Mouse (Mus musculus): ENCODE results near the gene Zfp677. TPM values are rescaled to one million over a fixed set of nuclear protein-coding genes. Genes with fewer than 3 reads are reported as not detected.
"Not testable (repeated sequence)": the region's sequence is repeated elsewhere in the genome, so short reads cannot be mapped to it uniquely, and the experiment has no call there.

The Zfp677 gene
- total RNA-seq (2022): 1 to 10 TPM; 5.4 to 5.9 (median 5.5) TPM

GRCm38 (mm10) chr17:21383391-21384056 lies at the start of gene Zfp677:
Gene Zfp677, plus strand, starts transcription at chr17:21383748.
- DNase-seq: peak; percentile 73

DNA sequence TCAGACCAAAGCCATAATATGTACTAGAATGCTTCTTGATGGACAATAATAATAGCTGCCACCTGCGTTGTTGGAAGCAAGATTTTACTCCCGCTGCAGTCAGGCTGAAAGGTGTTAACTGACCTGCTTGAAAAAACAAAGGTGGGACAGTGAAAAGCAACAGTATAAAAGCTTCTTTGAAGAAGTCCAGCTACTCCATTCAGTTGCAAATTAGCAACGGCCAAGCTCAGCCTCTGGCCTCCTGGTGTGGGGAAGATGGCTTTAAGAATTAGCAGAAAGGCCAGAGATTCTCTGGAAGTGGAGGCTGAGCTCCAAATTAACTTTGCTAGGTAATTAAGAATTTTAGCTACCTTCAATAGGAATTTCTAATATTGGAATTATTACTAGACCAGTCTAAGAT lies 15.5 kb upstream of the Zfp677 start:
- not testable (repeated sequence) for DNase-seq

DNA sequence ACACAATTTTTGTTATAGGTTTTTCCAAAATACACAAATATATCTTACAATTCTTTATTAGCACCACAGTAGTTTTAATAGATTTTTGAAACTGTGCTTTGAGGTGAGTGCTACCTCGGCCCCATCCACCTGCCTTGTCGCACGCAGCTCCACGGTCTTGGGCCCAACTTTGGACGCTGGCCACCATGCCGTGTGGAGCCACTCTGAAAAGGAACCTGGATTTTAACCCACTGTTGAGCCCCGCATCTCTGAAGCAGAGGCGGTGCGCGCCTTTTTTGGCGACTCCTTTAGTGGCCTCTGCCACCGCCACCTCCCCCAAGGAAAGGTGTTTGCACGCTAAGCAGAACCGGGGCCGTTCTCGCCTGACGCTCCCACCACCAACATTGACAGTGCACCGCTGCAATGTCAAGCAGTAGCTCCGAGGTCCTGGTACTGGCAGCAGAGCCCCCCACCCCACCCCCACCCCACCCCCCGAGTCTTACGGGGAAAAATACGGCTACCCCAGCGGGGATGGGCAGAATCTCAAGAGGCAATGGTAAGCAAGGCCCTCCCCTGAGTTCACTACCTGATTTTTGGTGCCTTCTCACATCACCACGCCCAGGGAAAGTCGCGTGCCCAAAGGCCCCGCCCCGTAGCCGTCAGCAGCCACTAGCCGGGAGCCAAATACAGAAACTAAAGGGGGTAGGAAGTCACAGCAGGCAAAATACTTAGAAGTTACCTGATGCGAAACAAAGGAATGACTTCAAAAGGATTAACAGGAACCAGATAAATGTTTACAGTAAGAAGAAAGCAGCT lies 13.4 kb upstream of the Zfp677 start:
- DNase-seq: no peak

- no peak for DNase-seq
These were observed 8.2 kb upstream of the Zfp677 start for GRCm38 (mm10) chr17:21375311-21375710.

DNA sequence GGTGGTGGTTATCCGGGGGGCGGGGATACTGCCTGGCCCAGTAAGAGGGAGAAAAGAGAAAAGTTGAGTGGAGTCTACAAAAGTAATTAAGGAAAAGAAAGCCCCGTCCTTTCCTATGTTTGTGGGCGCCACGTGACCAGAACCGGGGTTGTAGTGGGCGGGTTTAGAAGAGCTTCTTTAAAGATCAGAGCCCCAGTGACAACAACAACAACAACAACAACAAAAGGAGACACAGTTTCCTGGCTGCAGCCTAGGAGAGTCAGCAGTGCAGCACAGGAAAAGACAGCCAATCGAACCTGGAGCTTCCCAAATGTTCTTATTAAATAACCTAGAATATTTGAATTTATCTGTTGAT lies 486 bp downstream of the Zfp677 start:
- no peak for DNase-seq

DNA sequence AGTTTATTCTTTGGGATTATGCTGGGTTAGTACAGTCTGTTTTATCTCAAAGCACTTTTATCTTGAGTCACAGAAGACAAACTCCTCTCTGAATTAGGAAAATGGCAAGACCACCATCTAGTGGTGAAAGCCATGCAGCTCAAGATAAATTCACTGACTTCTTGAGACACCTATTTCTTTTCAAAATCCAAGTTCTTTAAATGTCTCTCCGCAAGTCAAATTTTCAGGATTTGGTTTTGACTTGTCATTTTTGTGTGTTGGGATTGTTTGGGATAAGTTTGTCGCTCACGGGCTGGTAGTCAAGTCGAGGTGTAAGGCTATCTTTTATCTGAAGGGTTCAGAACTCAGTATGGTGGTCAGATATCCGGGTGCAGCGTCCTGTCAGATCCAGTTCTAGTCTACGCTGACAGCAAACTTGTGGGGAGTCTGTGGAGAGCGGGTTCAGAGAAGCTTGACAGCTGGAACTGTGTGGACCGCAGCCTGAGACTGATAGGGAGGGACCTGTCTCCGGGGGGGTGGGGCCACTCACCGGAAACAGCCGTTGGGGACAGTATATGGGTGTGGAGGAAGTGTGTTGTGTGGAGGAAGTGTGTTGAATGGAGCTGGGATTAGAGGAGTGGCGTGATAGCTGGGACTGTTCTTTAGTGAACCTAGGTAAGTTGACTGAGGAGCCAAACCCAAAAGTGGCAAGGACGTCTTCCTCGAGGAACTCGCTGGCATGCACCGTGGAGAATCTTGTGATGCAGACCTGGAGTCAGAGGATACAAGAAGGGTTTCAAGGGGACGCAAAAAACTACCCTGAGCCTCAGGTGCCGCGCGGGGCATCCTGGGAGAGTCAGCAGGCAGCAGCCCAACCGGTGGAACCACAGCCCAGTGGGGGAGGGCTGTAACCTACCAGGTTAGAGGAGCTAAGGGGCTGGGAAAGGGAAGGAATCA lies 39.4 kb downstream of the Zfp677 start, which contains the start of gene Zfp54:
TSS of gene Zfp54 (plus strand) at position 564 of the 936 bp plus-strand sequence.
- peak; percentile 65 for DNase-seq

- DNase-seq: not testable (repeated sequence)
These were observed 55.4 kb downstream of the Zfp677 start for GRCm38 (mm10) chr17:21438806-21439400.

Other genes starting within 250 kb of the Zfp677 start
- gene Vmn1r234, start 157.7 kb upstream of the Zfp677 start, total RNA-seq (2022): not detected
- not detected for gene Vmn1r235, start 127.3 kb upstream of the Zfp677 start, total RNA-seq (2022)
- not detected for gene Vmn1r236, start 100.8 kb upstream of the Zfp677 start, total RNA-seq (2022)
- not detected for gene Vmn1r237, start 71.9 kb upstream of the Zfp677 start, total RNA-seq (2022)
- gene Zfp54, start 39.5 kb downstream of the Zfp677 start, total RNA-seq (2022): 1 to 10 TPM; 2.5 to 4.8 (median 3.5) TPM
- 1 to 10 TPM; 6.3 to 8.4 (median 7.6) TPM for gene Zfp51, start 66.6 kb downstream of the Zfp677 start, total RNA-seq (2022)
- gene Zfp53, start 105.2 kb downstream of the Zfp677 start, total RNA-seq (2022): 1 to 10 TPM; 3.0 to 3.8 (median 3.4) TPM
- gene Zfp52, start 151.8 kb downstream of the Zfp677 start, total RNA-seq (2022): 10 to 100 TPM; 29.8 to 42.1 (median 33.2) TPM
- 10 to 100 TPM in 1 of 4 experiments, 1 to 10 TPM in 3; 6.8 to 12.5 (median 9.1) TPM for gene Zfp948, start 183.3 kb downstream of the Zfp677 start, total RNA-seq (2022)